Mouse (Mus musculus) limb, embryonic 14.5 days (tissue): ENCODE results near the gene Lrrc55. TPM values are rescaled to one million over a fixed set of nuclear protein-coding genes. Genes with fewer than 3 reads are reported as not detected.
A peak's percentile ranks its signal among the peaks of the same experiment; 100 is the strongest.

Source experiments
- ATAC-seq: fragments of 200-750 bp; cut with Nextera tagmentation; 2 replicates; pipeline ENCODE4 v1.8.0; 2017; ENCODE audit warnings: low read depth, moderate number of reproducible peaks, moderate TSS enrichment; ENCODE audit not compliant: low FRiP score
- DNase-seq: peaks from one replicate; pipeline ENCODE4 v3.0.0-alpha.2; 2015; ENCODE audit warnings: low spot score
- H3K27ac ChIP-seq: fragments of 300-500 bp; sonication (generic); replicated peaks from 2 replicates; pipeline ENCODE4 v1.5.1; 2014; ENCODE audit warnings: low read depth, mild to moderate bottlenecking, low read length, moderate library complexity, mixed read lengths
- H3K27me3 ChIP-seq: fragments of 300-500 bp; sonication (generic); 2 replicates; pipeline ENCODE4 v1.6.1; 2014; ENCODE audit warnings: low read length, mixed read lengths; ENCODE audit not compliant: control insufficient read depth, insufficient read depth
- H3K36me3 ChIP-seq: fragments of 300-500 bp; sonication (generic); 2 replicates; pipeline ENCODE4 v1.6.1; 2014; ENCODE audit warnings: mild to moderate bottlenecking, low read length, moderate library complexity, mixed read lengths; ENCODE audit not compliant: control insufficient read depth, insufficient read depth
- H3K4me1 ChIP-seq: fragments of 300-500 bp; sonication (generic); 2 replicates; pipeline ENCODE4 v1.6.1; 2014; ENCODE audit warnings: antibody characterized with exemption, low read length, mixed read lengths; ENCODE audit not compliant: control insufficient read depth, insufficient read depth
- H3K4me2 ChIP-seq: fragments of 300-500 bp; sonication (generic); replicated peaks from 2 replicates; pipeline ENCODE4 v1.6.1; 2014; ENCODE audit warnings: low read depth, mild to moderate bottlenecking, low read length, moderate library complexity; ENCODE audit not compliant: severe bottlenecking
- H3K4me3 ChIP-seq: fragments of 300-500 bp; sonication (generic); replicated peaks from 2 replicates; pipeline ENCODE4 v1.5.1; 2014; ENCODE audit warnings: low read length
- H3K9ac ChIP-seq: fragments of 300-500 bp; sonication (generic); 2 replicates; pipeline ENCODE4 v1.6.1; 2014; ENCODE audit warnings: mild to moderate bottlenecking, low read depth, low read length, moderate library complexity; ENCODE audit not compliant: severe bottlenecking
- H3K9me3 ChIP-seq: fragments of 300-500 bp; sonication (generic); 2 replicates; pipeline ENCODE4 v1.6.1; 2016; ENCODE audit warnings: low read length; ENCODE audit not compliant: control insufficient read depth
- POLR2A ChIP-seq: fragments of 200-500 bp; IDR thresholded peaks from 2 replicates; pipeline ENCODE4 v1.8.0; 2012; ENCODE audit warnings: inconsistent platforms, mild to moderate bottlenecking, moderate library complexity, borderline replicate concordance; ENCODE audit not compliant: insufficient read depth, insufficient read length; ENCODE audit errors: extremely low read depth
- WGBS: fragments of 180-500 bp; shearing (Covaris S2); extraction: QIAGEN DNeasy Blood & Tissue Kit; methylation state at CpG from one replicate; pipeline ENCODE4 v1.1.7; 2014; 5-methylcytosine and 5-hydroxymethylcytosine counted together
- polyA plus RNA-seq, 2 experiments: library from polyadenylated mRNA; depleted of rRNA in 1 of 2; stranded (reverse) in 1 of 2; unstranded in 1 of 2; fragments of >200 nt; fragmentation: Nextera tagmentation in 1 of 2; extraction: Ambion mirVana in 1 of 2; gene quantifications; 2 replicates each; pipeline versions ENCODE4 v1.2.1 to v1.2.3; 2012 to 2014

Lrrc55 gene
- polyA plus RNA-seq, 2 experiments: 1.0 to 1.3 TPM

DNA sequence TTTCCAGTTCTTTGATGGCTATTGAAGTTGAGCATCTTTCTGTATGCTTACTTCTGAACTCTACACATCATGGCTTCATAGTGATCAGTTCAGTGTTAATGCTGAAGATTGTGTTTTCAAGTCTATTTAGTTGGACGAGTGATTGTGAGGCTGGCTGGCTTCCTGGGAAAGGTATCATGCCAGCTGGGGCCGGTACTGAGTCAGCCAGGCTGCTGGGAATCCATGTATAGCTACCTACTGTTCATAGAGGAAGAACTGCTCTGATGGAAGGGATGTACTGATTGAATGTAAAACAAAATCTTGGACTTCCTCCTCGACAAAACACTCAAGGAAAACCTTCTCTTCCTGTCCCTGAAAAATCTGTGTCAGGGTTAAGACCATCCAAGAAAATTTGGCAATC is 51.7 kb downstream of the Lrrc55 start:
- TF ChIP-seq POLR2A: no peak
- no peaks in the 10 kb centered on the region for H3K27me3 ChIP-seq
- WGBS: 79% methylated on average over 3 of the region's 3 CpGs
- ATAC-seq: no peak
- H3K4me3 ChIP-seq: no peak overlapping the region
- H3K4me1 ChIP-seq: no peaks in the 10 kb centered on the region
- no peak overlapping the region for H3K4me2 ChIP-seq
- no peaks in the 10 kb centered on the region for H3K9me3 ChIP-seq
- H3K36me3 ChIP-seq: no peaks in the 10 kb centered on the region
- H3K27ac ChIP-seq: no peak overlapping the region
- H3K9ac ChIP-seq: no peak overlapping the region
- no peak for DNase-seq

- Histone ChIP-seq H3K27me3 (no peaks in the 10 kb centered on the region), H3K4me3 (no peak overlapping the region), H3K4me1 (no peaks in the 10 kb centered on the region), H3K9ac (no peak overlapping the region), H3K9me3 (no peaks in the 10 kb centered on the region), H3K36me3 (no peaks in the 10 kb centered on the region), H3K27ac (no peak overlapping the region), H3K4me2 (no peak overlapping the region)
- ATAC-seq: no peak
- 80% methylated on average over 2 of the region's 2 CpGs for WGBS
- DNase-seq: no peak
- TF ChIP-seq POLR2A: no peak
These were observed 52.1 kb downstream of the Lrrc55 start for GRCm38 (mm10) chr2:85144908-85145307.

DNA sequence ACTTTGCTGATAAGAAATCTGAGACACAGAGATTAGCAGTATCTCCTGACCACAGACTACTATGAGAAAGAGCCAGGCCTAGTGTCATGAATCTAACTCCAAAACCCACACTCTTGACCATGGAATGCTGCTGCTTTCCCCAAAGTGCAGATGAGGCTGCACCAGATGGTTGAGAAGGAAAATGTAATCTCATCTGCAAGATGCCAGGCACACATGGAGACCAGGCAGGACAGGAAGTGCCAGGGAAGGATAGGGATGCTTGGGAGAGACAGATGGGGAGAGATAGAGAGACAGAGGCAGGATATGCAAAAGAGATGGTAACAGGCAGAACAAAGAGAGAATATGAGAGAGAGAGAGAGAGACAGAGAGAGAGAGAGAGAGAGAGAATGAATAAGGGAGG is 56.2 kb downstream of the Lrrc55 start:
- no peaks in the 10 kb centered on the region for H3K9me3 ChIP-seq
- no peak for TF ChIP-seq POLR2A
- H3K27me3 ChIP-seq: no peaks in the 10 kb centered on the region
- DNase-seq: no peak
- H3K4me2 ChIP-seq: no peak overlapping the region
- H3K4me1 ChIP-seq: no peaks in the 10 kb centered on the region
- no peaks in the 10 kb centered on the region for H3K36me3 ChIP-seq
- no peak overlapping the region for H3K27ac ChIP-seq
- H3K4me3 ChIP-seq: no peak overlapping the region
- no peak for ATAC-seq
- no peak overlapping the region for H3K9ac ChIP-seq

DNA sequence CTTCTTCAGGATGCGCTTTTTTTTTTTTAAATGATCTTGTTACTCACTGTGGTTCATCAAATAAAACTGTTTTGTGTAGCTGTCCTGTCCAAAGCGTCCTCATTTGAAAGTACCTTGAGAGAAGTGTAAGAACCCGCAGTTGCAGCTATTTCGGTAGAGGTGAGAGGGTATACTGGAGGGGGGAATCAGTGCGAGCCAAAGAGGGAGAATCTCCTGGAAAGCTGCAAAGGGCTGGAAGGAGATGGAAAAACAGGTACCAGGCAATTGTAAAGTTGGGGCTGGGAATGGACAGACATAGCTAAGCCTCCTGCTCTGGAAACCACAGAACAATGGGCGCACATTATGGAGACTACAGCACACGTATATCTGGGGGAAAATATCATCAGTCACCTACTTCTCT is 57.2 kb downstream of the Lrrc55 start:
- H3K4me2 ChIP-seq: no peak overlapping the region

DNA sequence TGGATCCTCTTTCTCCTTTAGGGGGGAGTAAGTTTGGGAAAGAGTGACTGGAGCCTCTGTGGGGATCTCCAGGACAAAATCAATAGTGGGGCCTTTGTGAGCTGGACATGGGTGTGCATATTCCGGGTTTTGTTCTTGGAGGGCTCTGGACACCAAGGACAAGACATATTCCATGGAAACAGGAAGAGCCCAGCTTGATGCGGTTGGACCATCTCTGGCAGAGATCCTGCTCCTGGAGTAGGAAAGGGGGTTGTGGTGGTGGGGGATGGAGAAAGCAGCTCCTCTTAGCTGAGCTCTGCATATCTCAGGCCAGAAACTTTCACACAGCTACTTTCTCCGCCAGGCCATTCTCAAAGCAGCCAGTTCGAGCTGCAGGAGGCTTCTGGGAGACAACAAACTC is 57.6 kb downstream of the Lrrc55 start:
- H3K4me3 ChIP-seq: 0 out of 2 replicates have a peak overlapping the region, but pooled peaks have one; percentile 1

More for the DNA sequence above, 57.2 kb downstream of the Lrrc55 start:
- 73% methylated on average over 7 of the region's 7 CpGs for whole genome bisulfite sequencing
- Histone ChIP-seq H3K4me1 (no peaks in the 10 kb centered on the region), H3K4me3 (0 out of 2 replicates have a peak overlapping the region, but pooled peaks have one; percentile 1), H3K9me3 (no peaks in the 10 kb centered on the region), H3K9ac (0 out of 2 replicates have a peak overlapping the region, but pooled peaks have one; percentile 12), H3K36me3 (no peaks in the 10 kb centered on the region), H3K27me3 (no peaks in the 10 kb centered on the region), H3K27ac (no peak overlapping the region)
- DNase-seq (no peak), ATAC-seq (no peak)
- TF ChIP-seq POLR2A: no peak

DNA sequence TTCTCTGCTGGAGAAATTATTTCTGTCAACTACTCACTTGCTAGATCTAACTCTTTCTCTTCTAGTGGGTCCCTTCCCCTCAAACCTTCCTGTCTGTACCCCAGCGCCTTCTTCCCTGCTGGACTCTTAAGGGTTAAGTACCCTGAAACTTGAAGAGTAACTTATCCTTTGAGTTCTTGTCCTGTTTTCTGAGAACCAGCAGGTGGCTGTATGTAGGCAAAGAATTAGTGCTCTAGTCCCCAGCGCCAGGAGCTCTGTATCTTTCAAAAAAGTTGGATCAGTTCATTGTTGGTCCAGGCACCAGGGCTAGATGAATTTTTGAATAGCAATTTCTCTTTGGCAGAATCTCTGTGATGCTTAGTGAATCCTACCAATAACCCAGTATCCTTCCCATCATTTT is 58.9 kb downstream of the Lrrc55 start:
- DNase-seq (no peak), ATAC-seq (no peak)
- H3K4me3 ChIP-seq: peak overlapping the region; percentile 7; the same call in 1 of the 2 replicates
- 22% methylated on average over 2 of the region's 2 CpGs for WGBS
- H3K9ac ChIP-seq: no peak overlapping the region
- no peaks in the 10 kb centered on the region for H3K27me3 ChIP-seq
- H3K4me2 ChIP-seq: no peak overlapping the region
- H3K27ac ChIP-seq: no peak overlapping the region
- no peaks in the 10 kb centered on the region for H3K9me3 ChIP-seq
- H3K36me3 ChIP-seq: no peaks in the 10 kb centered on the region
- no peaks in the 10 kb centered on the region for H3K4me1 ChIP-seq
- no peak for TF ChIP-seq POLR2A

More for the DNA sequence above, 57.6 kb downstream of the Lrrc55 start:
- Histone ChIP-seq H3K9ac (peak overlapping the region; percentile 12; the same call in 1 of the 2 replicates), H3K4me2 (no peak overlapping the region), H3K27me3 (no peaks in the 10 kb centered on the region), H3K36me3 (no peaks in the 10 kb centered on the region), H3K4me1 (no peaks in the 10 kb centered on the region), H3K27ac (no peak overlapping the region), H3K9me3 (no peaks in the 10 kb centered on the region)
- ATAC-seq (no peak), DNase-seq (no peak)
- 58% methylated on average over 4 of the region's 4 CpGs for WGBS
- TF ChIP-seq POLR2A: no peak
